Mouse (Mus musculus) heart, postnatal 0 days (tissue): Measurements from ENCODE around the gene Mphosph9. TPM values are rescaled to one million over a fixed set of nuclear protein-coding genes. Genes with fewer than 3 reads are reported as not detected.

Experiments used
- ATAC-seq: fragments of 200-750 bp; cut with Nextera tagmentation; 2 replicates; pipeline ENCODE4 v1.8.0; 2017; ENCODE audit warnings: low read depth, moderate number of reproducible peaks, moderate library complexity; ENCODE audit not compliant: insufficient read depth
- DNase-seq: peaks from one replicate; pipeline ENCODE4 v3.0.0-alpha.2; 2016; ENCODE audit warnings: low spot score
- H3K27ac ChIP-seq: fragments of 300-500 bp; sonication (generic); 2 replicates; pipeline ENCODE4 v1.5.1; 2014; ENCODE audit warnings: low read depth, mild to moderate bottlenecking
- H3K27me3 ChIP-seq: fragments of 300-500 bp; sonication (generic); 2 replicates; pipeline ENCODE4 v1.6.1; 2014; ENCODE audit warnings: low read length, mixed read lengths; ENCODE audit not compliant: control insufficient read depth, insufficient read depth
- H3K36me3 ChIP-seq: fragments of 300-500 bp; sonication (generic); replicated peaks from 2 replicates; pipeline ENCODE4 v1.6.1; 2014; ENCODE audit warnings: low read length, mixed read lengths; ENCODE audit not compliant: control insufficient read depth, insufficient read depth
- H3K4me1 ChIP-seq: fragments of 300-500 bp; sonication (generic); 2 replicates; pipeline ENCODE4 v1.6.1; 2014; ENCODE audit warnings: antibody characterized with exemption; ENCODE audit not compliant: control insufficient read depth, insufficient read depth
- H3K4me2 ChIP-seq: fragments of 300-500 bp; sonication (generic); 2 replicates; pipeline ENCODE4 v1.6.1; 2014; ENCODE audit warnings: low read depth, mild to moderate bottlenecking, low read length, moderate library complexity
- H3K4me3 ChIP-seq: fragments of 300-500 bp; sonication (generic); 2 replicates; pipeline ENCODE4 v1.5.1; 2014; ENCODE audit warnings: low read depth, low read length
- H3K9ac ChIP-seq: fragments of 300-500 bp; sonication (generic); replicated peaks from 2 replicates; pipeline ENCODE4 v1.6.1; 2014; ENCODE audit warnings: low read depth, low read length, mixed read lengths
- H3K9me3 ChIP-seq: fragments of 300-500 bp; sonication (generic); replicated peaks from 2 replicates; pipeline ENCODE4 v1.6.1; 2016; ENCODE audit warnings: low read length; ENCODE audit not compliant: control insufficient read depth
- CTCF ChIP-seq: IDR thresholded peaks from 2 replicates; pipeline ENCODE4 v1.5.1; 2016; ENCODE audit warnings: antibody characterized with exemption, control low read depth, low read depth
- EP300 ChIP-seq: IDR thresholded peaks from 2 replicates; pipeline ENCODE4 v1.6.1; 2016; ENCODE audit warnings: antibody characterized with exemption, low read depth
- WGBS: fragments of 180-500 bp; shearing (Covaris S2); extraction: QIAGEN DNeasy Blood & Tissue Kit; methylation state at CpG from one replicate; pipeline ENCODE4 v1.1.7; 2014; 5-methylcytosine and 5-hydroxymethylcytosine counted together
- polyA plus RNA-seq: library from polyadenylated mRNA; unstranded; fragments of >200 nt; fragmentation: Nextera tagmentation; extraction: Ambion mirVana; gene quantifications from 2 replicates; pipeline ENCODE4 v1.2.1, GENCODE M21; 2015
- total RNA-seq: library from RNA; depleted of rRNA; stranded (reverse); fragments of >200 nt; gene quantifications from 2 replicates; pipeline ENCODE4 v1.2.3, GENCODE M21; 2014; ENCODE audit warnings: low replicate concordance

Gene Mphosph9
- total and polyA plus RNA-seq, 2 experiments from 2014 or later = 5.3 to 10.5 TPM

GRCm38 (mm10) chr5:124210281-124211016 lies 117.3 kb downstream of the Mphosph9 start:
- no peaks in the 10 kb centered on the region for H3K27me3 ChIP-seq
- WGBS = 52% methylated on average over 18 of the region's 18 CpGs
- TF ChIP-seq CTCF = no peak
- TF ChIP-seq EP300 = no peak
- H3K9me3 ChIP-seq = no peaks in the 10 kb centered on the region
- H3K9ac ChIP-seq = no peak overlapping the region
- no peak overlapping the region for H3K4me3 ChIP-seq
- no peaks in the 10 kb centered on the region for H3K36me3 ChIP-seq
- H3K27ac ChIP-seq = peak overlapping the region; percentile 89
- no peak overlapping the region for H3K4me2 ChIP-seq
- DNase-seq = no peak
- ATAC-seq = no peak
- peaks cover 92% of the 10 kb centered on the region for H3K4me1 ChIP-seq

- H3K9ac ChIP-seq = no peak overlapping the region
Measured at GRCm38 (mm10) chr5:124209850-124210249, 117.9 kb downstream of the Mphosph9 start.

GRCm38 (mm10) chr5:124208030-124208429 lies 119.7 kb downstream of the Mphosph9 start:
- no peak for TF ChIP-seq CTCF
- TF ChIP-seq EP300 = no peak
- H3K4me1 ChIP-seq = peaks cover 87% of the 10 kb centered on the region
- H3K27me3 ChIP-seq = no peaks in the 10 kb centered on the region
- no peak overlapping the region for H3K4me3 ChIP-seq
- no peak for ATAC-seq
- no peak for DNase-seq
- H3K9me3 ChIP-seq = no peaks in the 10 kb centered on the region
- 43% methylated on average over 8 of the region's 8 CpGs for WGBS
- H3K4me2 ChIP-seq = no peak overlapping the region
- peak overlapping the region; percentile 96 for H3K27ac ChIP-seq
- H3K36me3 ChIP-seq = no peaks in the 10 kb centered on the region
- no peak overlapping the region for H3K9ac ChIP-seq

More at GRCm38 (mm10) chr5:124209850-124210249, 117.9 kb downstream of the Mphosph9 start:
- Histone ChIP-seq H3K4me2 (no peak overlapping the region), H3K9me3 (no peaks in the 10 kb centered on the region), H3K27me3 (no peaks in the 10 kb centered on the region), H3K36me3 (no peaks in the 10 kb centered on the region), H3K4me1 (peaks cover 93% of the 10 kb centered on the region), H3K27ac (peak overlapping the region; percentile 89), H3K4me3 (no peak overlapping the region)
- DNase-seq = no peak
- no peak for ATAC-seq
- WGBS = 25% methylated on average over 6 of the region's 6 CpGs
- TF ChIP-seq EP300 (no peak), CTCF (no peak)

- peak overlapping the region; percentile 96 for H3K27ac ChIP-seq
- peak overlapping the region; percentile 36 for H3K4me2 ChIP-seq
- TF ChIP-seq CTCF (peak; percentile 14; the same call in 1 of the 2 replicates), EP300 (peak; percentile 98)
- no peaks in the 10 kb centered on the region for H3K27me3 ChIP-seq
- DNase-seq (peak; percentile 92), ATAC-seq (peak; percentile 75)
- no peaks in the 10 kb centered on the region for H3K36me3 ChIP-seq
- H3K4me3 ChIP-seq = no peak overlapping the region
- WGBS = 21% methylated on average over 13 of the region's 13 CpGs
- H3K4me1 ChIP-seq = peaks cover 91% of the 10 kb centered on the region
- no peaks in the 10 kb centered on the region for H3K9me3 ChIP-seq
- H3K9ac ChIP-seq = peak overlapping the region; percentile 14
Measured at GRCm38 (mm10) chr5:124206481-124207038, 121.2 kb downstream of the Mphosph9 start.

GRCm38 (mm10) chr5:124205809-124206380 lies 121.9 kb downstream of the Mphosph9 start:
- peak overlapping the region; percentile 36 for H3K4me2 ChIP-seq
- ATAC-seq = 0 out of 2 replicates have a peak, but pooled peaks have one; percentile 0

More at GRCm38 (mm10) chr5:124205809-124206380, 121.9 kb downstream of the Mphosph9 start:
- DNase-seq = no peak
- H3K9me3 ChIP-seq = no peaks in the 10 kb centered on the region
- H3K9ac ChIP-seq = no peak overlapping the region; the same call in 1 of the 2 replicates
- no peaks in the 10 kb centered on the region for H3K36me3 ChIP-seq
- TF ChIP-seq EP300 (no peak), CTCF (no peak)
- H3K4me1 ChIP-seq = peaks cover 84% of the 10 kb centered on the region
- peak overlapping the region; percentile 96 for H3K27ac ChIP-seq
- no peaks in the 10 kb centered on the region for H3K27me3 ChIP-seq
- no peak overlapping the region for H3K4me3 ChIP-seq
- 18% methylated on average over 5 of the region's 5 CpGs for WGBS
